Mouse (Mus musculus): ENCODE measurements at regions not wholly inside any gene's neighbourhood (a gene's known extent, or its start where the extent isn't known, plus 50 kb on each side); places are given as distances from the start of the nearest gene placed in this dataset.

- in situ Hi-C loops (cut with MboI, MseI): loop anchor here (5.0 kb wide), 1 partner anchor 34 kb away; no protein-coding TSS in a partner anchor
Observed at GRCm38 (mm10) chr10:21446641-21447040, 69.5 kb downstream of the Aldh8a1 start.

GRCm38 (mm10) chr10:21448132-21448531 lies 71.0 kb downstream of the Aldh8a1 start:
- in situ Hi-C loops (cut with MboI, MseI): loop anchor here (5.0 kb wide), 1 partner anchor 36 kb away; no protein-coding TSS in a partner anchor

GRCm38 (mm10) chr10:21448942-21449341 lies 71.9 kb downstream of the Aldh8a1 start:
- in situ Hi-C loops (cut with MboI, MseI): loop anchor here (5.0 kb wide), 1 partner anchor 37 kb away; no protein-coding TSS in a partner anchor

- in situ Hi-C loops (cut with MboI, MseI): no loop called here
Observed at GRCm38 (mm10) chr10:21452611-21453010, 75.5 kb downstream of the Aldh8a1 start.

GRCm38 (mm10) chr10:21453527-21453926 lies 76.4 kb downstream of the Aldh8a1 start:
- in situ Hi-C loops (cut with MboI, MseI): no loop called here

GRCm38 (mm10) chr10:21454153-21454552 lies 77.1 kb downstream of the Aldh8a1 start:
- in situ Hi-C loops (cut with MboI, MseI): no loop called here

GRCm38 (mm10) chr10:21454757-21455156 lies 77.7 kb downstream of the Aldh8a1 start:
- in situ Hi-C loops (cut with MboI, MseI): no loop called here

- in situ Hi-C loops (cut with MboI, MseI): no loop called here
Observed at GRCm38 (mm10) chr10:21455863-21456262, 78.8 kb downstream of the Aldh8a1 start.

- in situ Hi-C loops (cut with MboI, MseI): no loop called here
Observed at GRCm38 (mm10) chr10:21456359-21456758, 79.3 kb downstream of the Aldh8a1 start.

- in situ Hi-C loops (cut with MboI, MseI): no loop called here
Observed at GRCm38 (mm10) chr10:21456991-21457390, 79.9 kb downstream of the Aldh8a1 start.

- in situ Hi-C loops (cut with MboI, MseI): no loop called here
Observed at GRCm38 (mm10) chr10:21458608-21459007, 81.5 kb downstream of the Aldh8a1 start.

- in situ Hi-C loops (cut with MboI, MseI): loop anchor here (5.0 kb wide), 1 partner anchor 78 kb away; no protein-coding TSS in a partner anchor
Observed at GRCm38 (mm10) chr10:21460062-21460461, 83.0 kb downstream of the Aldh8a1 start.

GRCm38 (mm10) chr10:21462915-21463314 lies 85.8 kb downstream of the Aldh8a1 start:
- in situ Hi-C loops (cut with MboI, MseI): loop anchor here (5.0 kb wide), 1 partner anchor 81 kb away; no protein-coding TSS in a partner anchor

GRCm38 (mm10) chr10:21465362-21465761 lies 88.3 kb downstream of the Aldh8a1 start:
- in situ Hi-C loops (cut with MboI, MseI): loop anchor here (5.0 kb wide), 1 partner anchor 542 kb away; no protein-coding TSS in a partner anchor

GRCm38 (mm10) chr10:21465806-21466377 lies 88.8 kb downstream of the Aldh8a1 start:
- in situ Hi-C loops (cut with MboI, MseI): loop anchor here (5.0 kb wide), 1 partner anchor 541 kb away; no protein-coding TSS in a partner anchor

GRCm38 (mm10) chr10:21467425-21468085 lies 90.5 kb downstream of the Aldh8a1 start:
- in situ Hi-C loops (cut with MboI, MseI): loop anchor here (5.0 kb wide), 1 partner anchor 540 kb away; no protein-coding TSS in a partner anchor

- in situ Hi-C loops (cut with MboI, MseI): loop anchor here (5.0 kb wide), 1 partner anchor 539 kb away; no protein-coding TSS in a partner anchor
Observed at GRCm38 (mm10) chr10:21468421-21468820, 91.3 kb downstream of the Aldh8a1 start.

- in situ Hi-C loops (cut with MboI, MseI): loop anchor here (5.0 kb wide), 1 partner anchor 537 kb away; no protein-coding TSS in a partner anchor
Observed at GRCm38 (mm10) chr10:21469961-21470360, 92.9 kb downstream of the Aldh8a1 start.

- in situ Hi-C loops (cut with MboI, MseI): no loop called here
Observed at GRCm38 (mm10) chr10:21470589-21470988, 93.5 kb downstream of the Aldh8a1 start.

- in situ Hi-C loops (cut with MboI, MseI): no loop called here
Observed at GRCm38 (mm10) chr10:21474242-21474641, 97.2 kb downstream of the Aldh8a1 start.

- in situ Hi-C loops (cut with MboI, MseI): no loop called here
Observed at GRCm38 (mm10) chr10:21478004-21478403, 100.9 kb downstream of the Aldh8a1 start.

- in situ Hi-C loops (cut with MboI, MseI): no loop called here
Observed at GRCm38 (mm10) chr10:21479403-21479802, 102.3 kb downstream of the Aldh8a1 start.

- in situ Hi-C loops (cut with MboI, MseI): no loop called here
Observed at GRCm38 (mm10) chr10:21481255-21481654, 104.2 kb downstream of the Aldh8a1 start.

Data from regulatory T cell (primary cell).